Mouse (Mus musculus) liver, embryonic 12.5 days (tissue): ENCODE data around the gene Drd1. TPM values are rescaled to one million over a fixed set of nuclear protein-coding genes. Genes with fewer than 3 reads are reported as not detected.

Experiments used
- ATAC-seq: fragments of 200-750 bp; cut with Nextera tagmentation; 2 replicates; pipeline ENCODE4 v1.8.0; 2017; ENCODE audit warnings: moderate number of reproducible peaks, mild to moderate bottlenecking, moderate library complexity
- H3K27ac ChIP-seq: fragments of 300-500 bp; sonication (generic); 2 replicates; pipeline ENCODE4 v1.5.1; 2016; ENCODE audit warnings: mild to moderate bottlenecking
- H3K27me3 ChIP-seq: fragments of 300-500 bp; sonication (generic); replicated peaks from 2 replicates; pipeline ENCODE4 v1.6.1; 2016; ENCODE audit warnings: mild to moderate bottlenecking, moderate library complexity
- H3K36me3 ChIP-seq: fragments of 300-500 bp; sonication (generic); 2 replicates; pipeline ENCODE4 v1.6.1; 2016; ENCODE audit warnings: mild to moderate bottlenecking, moderate library complexity
- H3K4me1 ChIP-seq: fragments of 300-500 bp; sonication (generic); 2 replicates; pipeline ENCODE4 v1.6.1; 2016
- H3K4me2 ChIP-seq: fragments of 300-500 bp; sonication (generic); 2 replicates; pipeline ENCODE4 v1.6.1; 2016; ENCODE audit warnings: mild to moderate bottlenecking, moderate library complexity
- H3K4me3 ChIP-seq: fragments of 300-500 bp; sonication (generic); 2 replicates; pipeline ENCODE4 v1.5.1; 2016; ENCODE audit warnings: mild to moderate bottlenecking, moderate library complexity
- H3K9ac ChIP-seq: fragments of 300-500 bp; sonication (generic); 2 replicates; pipeline ENCODE4 v1.6.1; 2016; ENCODE audit warnings: mild to moderate bottlenecking, moderate library complexity
- H3K9me3 ChIP-seq: fragments of 300-500 bp; sonication (generic); replicated peaks from 2 replicates; pipeline ENCODE4 v1.6.1; 2016; ENCODE audit warnings: mild to moderate bottlenecking, moderate library complexity
- WGBS: fragments of 180-500 bp; shearing (Covaris S2); methylation state at CpG from one replicate; pipeline ENCODE4 v1.1.7; 2016; ENCODE audit not compliant: insufficient replicate concordance; 5-methylcytosine and 5-hydroxymethylcytosine counted together
- polyA plus RNA-seq: library from polyadenylated mRNA; unstranded; fragments of >200 nt; fragmentation: Nextera tagmentation; extraction: Ambion mirVana; gene quantifications from 2 replicates; pipeline ENCODE4 v1.2.1, GENCODE M21; 2016

The Drd1 gene
- not detected in 2 replicates for polyA plus RNA-seq

GRCm38 (mm10) chr13:54055448-54055861 is at the start of gene Drd1:
Drd1 (minus strand) TSS chr13:54055705.
- no peaks in the 10 kb centered on the region for H3K36me3 ChIP-seq
- peak within 1 kb of the TSS; percentile 68 for H3K4me2 ChIP-seq
- H3K9me3 ChIP-seq = no peaks in the 10 kb centered on the region
- peak; percentile 40; the same call in 1 of the 2 replicates for ATAC-seq
- 2% methylated on average over 31 of the region's 31 CpGs for WGBS
- no peak within 1 kb of the TSS for H3K9ac ChIP-seq
- H3K27ac ChIP-seq = no peak within 1 kb of the TSS
- peaks cover 56% of the 10 kb centered on the region for H3K27me3 ChIP-seq
- H3K4me1 ChIP-seq = peaks cover 8% of the 10 kb centered on the region; the same call in 1 of the 2 replicates
- H3K4me3 ChIP-seq = peak within 1 kb of the TSS; percentile 45

- 0 out of 2 replicates have a peak, but pooled peaks cover 4% of the 10 kb centered on the region for H3K4me1 ChIP-seq
- 83% methylated on average over 10 of the region's 10 CpGs for WGBS
Observed at GRCm38 (mm10) chr13:54103866-54104265, 48.4 kb upstream of the Drd1 start.

GRCm38 (mm10) chr13:54103271-54103670 is 47.8 kb upstream of the Drd1 start:
- H3K4me3 ChIP-seq = no peak overlapping the region
- peaks cover 93% of the 10 kb centered on the region for H3K36me3 ChIP-seq
- no peak overlapping the region for H3K27ac ChIP-seq
- no peaks in the 10 kb centered on the region for H3K9me3 ChIP-seq
- 0 out of 2 replicates have a peak, but pooled peaks cover 4% of the 10 kb centered on the region for H3K4me1 ChIP-seq
- 76% methylated on average over 3 of the region's 3 CpGs for WGBS
- H3K9ac ChIP-seq = no peak overlapping the region
- no peak for ATAC-seq
- H3K27me3 ChIP-seq = no peaks in the 10 kb centered on the region
- no peak overlapping the region for H3K4me2 ChIP-seq

More at GRCm38 (mm10) chr13:54103866-54104265, 48.4 kb upstream of the Drd1 start:
- no peaks in the 10 kb centered on the region for H3K9me3 ChIP-seq
- peaks cover 90% of the 10 kb centered on the region for H3K36me3 ChIP-seq
- no peak overlapping the region for H3K4me3 ChIP-seq
- no peak overlapping the region for H3K27ac ChIP-seq
- no peak overlapping the region for H3K9ac ChIP-seq
- no peak for ATAC-seq
- H3K4me2 ChIP-seq = no peak overlapping the region
- no peaks in the 10 kb centered on the region for H3K27me3 ChIP-seq

GRCm38 (mm10) chr13:54102061-54102460 is 46.6 kb upstream of the Drd1 start:
- 89% methylated on average over 3 of the region's 3 CpGs for WGBS
- Histone ChIP-seq H3K9me3 (no peaks in the 10 kb centered on the region), H3K36me3 (peaks cover 94% of the 10 kb centered on the region), H3K4me2 (no peak overlapping the region), H3K27ac (no peak overlapping the region), H3K4me1 (0 out of 2 replicates have a peak, but pooled peaks cover 4% of the 10 kb centered on the region), H3K4me3 (no peak overlapping the region), H3K9ac (no peak overlapping the region), H3K27me3 (no peaks in the 10 kb centered on the region)
- no peak for ATAC-seq

GRCm38 (mm10) chr13:54101031-54101820 is 45.7 kb upstream of the Drd1 start:
- WGBS = 70% methylated on average over 15 of the region's 15 CpGs
- no peak for ATAC-seq
- H3K4me2 ChIP-seq = no peak overlapping the region
- H3K4me3 ChIP-seq = no peak overlapping the region
- no peak overlapping the region for H3K9ac ChIP-seq
- no peaks in the 10 kb centered on the region for H3K27me3 ChIP-seq
- H3K4me1 ChIP-seq = 0 out of 2 replicates have a peak, but pooled peaks cover 4% of the 10 kb centered on the region
- H3K36me3 ChIP-seq = peaks cover 94% of the 10 kb centered on the region
- H3K27ac ChIP-seq = no peak overlapping the region
- no peaks in the 10 kb centered on the region for H3K9me3 ChIP-seq

GRCm38 (mm10) chr13:54097797-54098196 is 42.3 kb upstream of the Drd1 start:
- Histone ChIP-seq H3K4me1 (0 out of 2 replicates have a peak, but pooled peaks cover 4% of the 10 kb centered on the region), H3K36me3 (peaks cover 97% of the 10 kb centered on the region)
- ATAC-seq = no peak

GRCm38 (mm10) chr13:54097227-54097626 is 41.7 kb upstream of the Drd1 start:
- H3K4me2 ChIP-seq = no peak overlapping the region
- no peak overlapping the region for H3K4me3 ChIP-seq
- no peak overlapping the region for H3K27ac ChIP-seq
- H3K27me3 ChIP-seq = no peaks in the 10 kb centered on the region
- 0 out of 2 replicates have a peak, but pooled peaks cover 4% of the 10 kb centered on the region for H3K4me1 ChIP-seq
- no peak for ATAC-seq
- H3K9me3 ChIP-seq = no peaks in the 10 kb centered on the region
- peaks cover 97% of the 10 kb centered on the region for H3K36me3 ChIP-seq
- H3K9ac ChIP-seq = no peak overlapping the region
- 84% methylated on average over 4 of the region's 4 CpGs for WGBS

More at GRCm38 (mm10) chr13:54097797-54098196, 42.3 kb upstream of the Drd1 start:
- Histone ChIP-seq H3K4me2 (no peak overlapping the region), H3K4me3 (no peak overlapping the region), H3K9ac (no peak overlapping the region), H3K27ac (no peak overlapping the region), H3K9me3 (no peaks in the 10 kb centered on the region), H3K27me3 (no peaks in the 10 kb centered on the region)
- WGBS = 83% methylated on average over 6 of the region's 6 CpGs

GRCm38 (mm10) chr13:54095721-54096120 is 40.2 kb upstream of the Drd1 start:
- Histone ChIP-seq H3K4me1 (0 out of 2 replicates have a peak, but pooled peaks cover 2% of the 10 kb centered on the region), H3K27ac (no peak overlapping the region), H3K27me3 (no peaks in the 10 kb centered on the region), H3K9me3 (no peaks in the 10 kb centered on the region), H3K9ac (no peak overlapping the region), H3K4me3 (no peak overlapping the region), H3K36me3 (peaks cover 99% of the 10 kb centered on the region), H3K4me2 (no peak overlapping the region)
- ATAC-seq = no peak
- WGBS = 72% methylated on average over 8 of the region's 8 CpGs

- Histone ChIP-seq H3K27me3 (no peaks in the 10 kb centered on the region), H3K4me1 (no peaks in the 10 kb centered on the region), H3K9me3 (no peaks in the 10 kb centered on the region), H3K4me2 (no peak overlapping the region), H3K4me3 (no peak overlapping the region), H3K27ac (no peak overlapping the region), H3K9ac (no peak overlapping the region), H3K36me3 (peaks cover 99% of the 10 kb centered on the region)
- no peak for ATAC-seq
- 85% methylated on average over 6 of the region's 6 CpGs for WGBS
Observed at GRCm38 (mm10) chr13:54094963-54095362, 39.5 kb upstream of the Drd1 start.

- no peak overlapping the region for H3K4me2 ChIP-seq
- 79% methylated on average over 4 of the region's 4 CpGs for WGBS
Observed at GRCm38 (mm10) chr13:54094349-54094748, 38.8 kb upstream of the Drd1 start.

GRCm38 (mm10) chr13:54091719-54092118 is 36.2 kb upstream of the Drd1 start:
- no peaks in the 10 kb centered on the region for H3K4me1 ChIP-seq
- H3K4me3 ChIP-seq = no peak overlapping the region
- no peaks in the 10 kb centered on the region for H3K9me3 ChIP-seq
- H3K4me2 ChIP-seq = no peak overlapping the region
- no peak for ATAC-seq
- WGBS = 60% methylated on average over 6 of the region's 6 CpGs
- no peak overlapping the region for H3K27ac ChIP-seq
- no peaks in the 10 kb centered on the region for H3K27me3 ChIP-seq
- peaks cover 100% of the 10 kb centered on the region for H3K36me3 ChIP-seq
- no peak overlapping the region for H3K9ac ChIP-seq

More at GRCm38 (mm10) chr13:54094349-54094748, 38.8 kb upstream of the Drd1 start:
- Histone ChIP-seq H3K9me3 (no peaks in the 10 kb centered on the region), H3K4me1 (no peaks in the 10 kb centered on the region), H3K27me3 (no peaks in the 10 kb centered on the region), H3K36me3 (peaks cover 99% of the 10 kb centered on the region), H3K9ac (no peak overlapping the region), H3K4me3 (no peak overlapping the region), H3K27ac (no peak overlapping the region)
- ATAC-seq = no peak

- ATAC-seq = no peak
- Histone ChIP-seq H3K9ac (no peak overlapping the region), H3K4me2 (no peak overlapping the region), H3K9me3 (no peaks in the 10 kb centered on the region), H3K4me1 (peaks cover 24% of the 10 kb centered on the region), H3K4me3 (no peak overlapping the region), H3K36me3 (peaks cover 65% of the 10 kb centered on the region), H3K27me3 (no peaks in the 10 kb centered on the region), H3K27ac (no peak overlapping the region)
- 87% methylated on average over 18 of the region's 18 CpGs for WGBS
Observed at GRCm38 (mm10) chr13:54085266-54085665, 29.8 kb upstream of the Drd1 start.
